Mouse (Mus musculus): ENCODE measurements at regions not wholly inside any gene's neighbourhood (a gene's known extent, or its start where the extent isn't known, plus 50 kb on each side); places are given as distances from the start of the nearest gene placed in this dataset.

DNA sequence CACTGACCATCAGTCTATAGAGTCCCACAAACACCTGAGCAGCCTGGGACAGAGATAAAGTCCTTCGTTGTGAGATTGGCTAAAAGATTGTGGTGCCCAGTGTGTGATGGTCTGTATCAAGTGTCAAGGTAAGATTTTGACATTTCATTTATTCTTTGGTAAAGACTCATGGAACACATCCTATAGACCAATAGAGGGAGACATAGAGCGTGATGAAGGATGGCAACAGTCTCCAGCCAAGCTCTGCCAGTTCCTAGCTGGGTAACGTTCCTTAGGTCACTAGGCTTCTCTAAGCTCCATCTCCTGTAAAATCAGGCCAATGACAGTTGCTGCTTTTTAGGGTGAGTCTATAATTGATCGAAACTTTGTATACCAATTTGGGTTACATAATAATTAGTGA lies 526.0 kb downstream of the Grin2a start:
- no peak overlapping the region for H3K4me2 ChIP-seq (ENCODE audit: low read length)
- no peak overlapping the region for H3K9ac ChIP-seq (ENCODE audit: low read length)
- DNase-seq (ENCODE audit: low spot score) (peak; percentile 42), ATAC-seq (no peak)
- no peak overlapping the region for H3K4me3 ChIP-seq (ENCODE audit: low read depth, low read length)
- H3K27ac ChIP-seq (ENCODE audit: low read depth, low read length) = no peak overlapping the region
- H3K36me3 ChIP-seq (ENCODE audit: control insufficient read depth, insufficient read depth, low read length) = no peaks in the 10 kb centered on the region
- H3K4me1 ChIP-seq (ENCODE audit: control insufficient read depth, insufficient read depth, low read length) = no peaks in the 10 kb centered on the region
- no peaks in the 10 kb centered on the region for H3K9me3 ChIP-seq (replicated peaks; ENCODE audit: control insufficient read depth, low read length)
- WGBS = 65% methylated on average over 4 of the region's 4 CpGs
- no peaks in the 10 kb centered on the region for H3K27me3 ChIP-seq (replicated peaks; ENCODE audit: control insufficient read depth, insufficient read depth, low read length)

DNA sequence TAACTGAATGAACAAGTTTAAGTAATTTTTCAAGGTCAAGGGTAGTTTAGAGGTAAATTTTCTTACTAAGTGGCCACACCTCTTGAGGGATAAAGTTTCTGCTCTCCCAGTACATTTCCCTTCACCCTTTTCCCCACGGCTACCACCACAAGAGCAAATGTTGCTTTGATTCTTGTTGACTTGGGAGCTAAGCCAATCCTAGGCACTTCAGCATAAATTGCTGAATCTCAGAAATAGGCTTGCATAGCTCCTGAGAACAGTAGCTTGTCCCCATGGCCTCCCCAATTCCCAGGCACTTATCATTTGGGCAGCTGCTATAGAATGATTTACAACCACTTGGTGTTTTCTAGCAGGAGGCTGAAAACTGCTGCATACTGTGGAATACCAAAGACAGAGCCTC lies 510.1 kb downstream of the Grin2a start:
- WGBS = 83% methylated on average over 1 of the region's 1 CpGs
- H3K9me3 ChIP-seq (replicated peaks; ENCODE audit: control insufficient read depth, low read length) = no peaks in the 10 kb centered on the region
- H3K27me3 ChIP-seq (replicated peaks; ENCODE audit: control insufficient read depth, insufficient read depth, low read length) = no peaks in the 10 kb centered on the region
- no peak overlapping the region for H3K9ac ChIP-seq (ENCODE audit: low read length)
- no peak for DNase-seq (ENCODE audit: low spot score)
- H3K4me1 ChIP-seq (ENCODE audit: control insufficient read depth, insufficient read depth, low read length) = no peaks in the 10 kb centered on the region
- no peak for ATAC-seq
- H3K4me2 ChIP-seq (ENCODE audit: low read length) = no peak overlapping the region
- no peak overlapping the region for H3K27ac ChIP-seq (ENCODE audit: low read depth, low read length)
- no peaks in the 10 kb centered on the region for H3K36me3 ChIP-seq (ENCODE audit: control insufficient read depth, insufficient read depth, low read length)
- H3K4me3 ChIP-seq (ENCODE audit: low read depth, low read length) = no peak overlapping the region

DNA sequence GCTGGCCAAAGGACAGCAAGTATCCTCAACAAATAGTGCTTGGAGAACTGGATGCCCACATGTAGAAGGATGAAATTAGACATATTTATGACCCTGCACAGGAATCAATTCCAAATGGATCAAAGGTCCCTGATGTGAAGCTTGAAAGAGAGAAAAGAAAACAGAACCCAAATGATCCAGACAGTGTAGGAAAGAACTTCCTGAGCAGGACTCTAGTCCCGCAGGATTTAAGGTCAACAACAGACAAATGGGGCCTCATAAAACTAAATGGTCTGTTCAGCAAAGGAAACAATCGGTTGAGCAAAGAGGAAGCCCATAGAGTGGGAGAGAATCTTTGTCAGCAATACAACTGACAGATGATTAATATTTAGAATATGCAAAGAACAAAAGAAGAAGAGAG lies 497.1 kb downstream of the Grin2a start:
- H3K9ac ChIP-seq (ENCODE audit: low read length) = no peak overlapping the region
- no peak overlapping the region for H3K27ac ChIP-seq (ENCODE audit: low read depth, low read length)
- no peak overlapping the region for H3K4me3 ChIP-seq (ENCODE audit: low read depth, low read length)
- H3K36me3 ChIP-seq (ENCODE audit: control insufficient read depth, insufficient read depth, low read length) = no peaks in the 10 kb centered on the region
- H3K27me3 ChIP-seq (replicated peaks; ENCODE audit: control insufficient read depth, insufficient read depth, low read length) = no peaks in the 10 kb centered on the region
- H3K4me1 ChIP-seq (ENCODE audit: control insufficient read depth, insufficient read depth, low read length) = no peaks in the 10 kb centered on the region
- H3K4me2 ChIP-seq (ENCODE audit: low read length) = no peak overlapping the region
- no peaks in the 10 kb centered on the region for H3K9me3 ChIP-seq (replicated peaks; ENCODE audit: control insufficient read depth, low read length)
- ATAC-seq (no peak), DNase-seq (ENCODE audit: low spot score) (no peak)
- WGBS = 82% methylated on average over 2 of the region's 2 CpGs

DNA sequence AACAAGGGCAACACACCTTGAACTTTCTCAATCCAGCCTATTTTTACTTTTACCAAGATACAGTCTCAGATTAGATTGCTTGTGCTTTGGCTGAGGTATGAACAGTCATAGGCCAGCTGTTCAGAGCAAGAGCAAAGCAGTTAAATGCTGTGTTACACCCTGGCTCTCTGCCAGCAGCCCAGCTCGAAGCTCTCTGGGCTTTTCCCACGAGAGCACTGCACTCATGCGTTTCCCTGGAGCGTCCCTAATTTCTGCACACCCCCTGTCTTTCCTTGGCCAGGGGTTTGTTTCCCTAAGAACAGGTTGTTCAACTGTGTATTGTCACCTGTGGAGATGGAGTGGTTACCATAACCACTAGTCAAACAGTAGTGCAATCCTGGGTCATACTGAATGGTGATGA lies 493.6 kb downstream of the Grin2a start:
- no peak overlapping the region for H3K4me3 ChIP-seq (ENCODE audit: low read depth, low read length)
- no peaks in the 10 kb centered on the region for H3K9me3 ChIP-seq (replicated peaks; ENCODE audit: control insufficient read depth, low read length)
- no peaks in the 10 kb centered on the region for H3K27me3 ChIP-seq (replicated peaks; ENCODE audit: control insufficient read depth, insufficient read depth, low read length)
- no peak overlapping the region for H3K4me2 ChIP-seq (ENCODE audit: low read length)
- DNase-seq (ENCODE audit: low spot score) = peak; percentile 70
- no peak overlapping the region for H3K9ac ChIP-seq (ENCODE audit: low read length)
- 32% methylated on average over 4 of the region's 4 CpGs for WGBS
- H3K4me1 ChIP-seq (ENCODE audit: control insufficient read depth, insufficient read depth, low read length) = no peaks in the 10 kb centered on the region
- H3K27ac ChIP-seq (ENCODE audit: low read depth, low read length) = no peak overlapping the region
- H3K36me3 ChIP-seq (ENCODE audit: control insufficient read depth, insufficient read depth, low read length) = no peaks in the 10 kb centered on the region
- peak; percentile 71; the same call in 1 of the 2 replicates for ATAC-seq

DNA sequence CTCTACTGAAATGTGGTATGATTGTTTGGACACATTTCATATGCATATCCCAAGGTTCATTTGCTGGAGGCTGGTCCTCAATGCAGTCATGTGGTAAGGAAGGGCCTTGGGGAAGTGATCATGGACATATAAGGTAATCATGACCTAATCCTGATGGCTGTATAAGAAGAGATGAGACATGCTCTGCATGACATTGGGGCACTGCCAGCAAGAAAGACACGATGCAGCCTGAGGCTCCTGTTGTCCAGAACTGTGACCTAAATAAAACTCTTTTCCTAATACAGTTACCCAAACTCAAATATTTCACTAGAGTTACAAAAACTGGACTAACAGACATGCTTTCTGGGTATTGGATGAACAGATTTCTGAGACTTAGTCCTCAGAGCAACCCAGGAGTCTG lies 485.7 kb downstream of the Grin2a start:
- no peak overlapping the region for H3K4me3 ChIP-seq (ENCODE audit: low read depth, low read length)
- DNase-seq (ENCODE audit: low spot score) (no peak), ATAC-seq (no peak)
- no peaks in the 10 kb centered on the region for H3K4me1 ChIP-seq (ENCODE audit: control insufficient read depth, insufficient read depth, low read length)
- no peaks in the 10 kb centered on the region for H3K27me3 ChIP-seq (replicated peaks; ENCODE audit: control insufficient read depth, insufficient read depth, low read length)
- H3K36me3 ChIP-seq (ENCODE audit: control insufficient read depth, insufficient read depth, low read length) = no peaks in the 10 kb centered on the region
- no peak overlapping the region for H3K27ac ChIP-seq (ENCODE audit: low read depth, low read length)
- 79% methylated on average over 1 of the region's 1 CpGs for whole genome bisulfite sequencing
- H3K9ac ChIP-seq (ENCODE audit: low read length) = no peak overlapping the region
- H3K4me2 ChIP-seq (ENCODE audit: low read length) = no peak overlapping the region
- no peaks in the 10 kb centered on the region for H3K9me3 ChIP-seq (replicated peaks; ENCODE audit: control insufficient read depth, low read length)

DNA sequence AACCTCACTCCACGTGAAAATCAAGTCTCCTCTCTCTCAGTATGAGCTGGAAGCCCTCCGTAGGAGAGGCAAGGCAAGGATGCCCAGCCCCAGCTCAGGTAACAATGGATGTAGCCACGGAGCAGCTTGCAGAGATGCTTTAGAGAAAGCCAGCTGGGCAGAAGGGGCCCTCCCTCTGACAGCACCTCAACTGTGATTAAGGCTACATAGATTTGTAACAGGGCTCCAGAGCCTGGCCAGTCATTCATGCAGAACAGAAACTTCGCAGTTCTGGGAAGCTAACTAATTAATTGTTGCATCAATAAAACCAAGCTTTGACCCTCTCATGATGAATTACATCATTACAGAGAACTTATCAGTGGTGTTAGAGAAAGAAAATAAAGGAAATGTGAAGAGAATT lies 480.8 kb downstream of the Grin2a start:
- ATAC-seq (no peak), DNase-seq (ENCODE audit: low spot score) (no peak)
- H3K27me3 ChIP-seq (replicated peaks; ENCODE audit: control insufficient read depth, insufficient read depth, low read length) = no peaks in the 10 kb centered on the region
- no peak overlapping the region for H3K4me2 ChIP-seq (ENCODE audit: low read length)
- no peak overlapping the region for H3K4me3 ChIP-seq (ENCODE audit: low read depth, low read length)
- no peaks in the 10 kb centered on the region for H3K9me3 ChIP-seq (replicated peaks; ENCODE audit: control insufficient read depth, low read length)
- WGBS = 19% methylated on average over 4 of the region's 4 CpGs
- H3K27ac ChIP-seq (ENCODE audit: low read depth, low read length) = no peak overlapping the region
- H3K9ac ChIP-seq (ENCODE audit: low read length) = no peak overlapping the region
- H3K36me3 ChIP-seq (ENCODE audit: control insufficient read depth, insufficient read depth, low read length) = no peaks in the 10 kb centered on the region
- H3K4me1 ChIP-seq (ENCODE audit: control insufficient read depth, insufficient read depth, low read length) = no peaks in the 10 kb centered on the region

Data from forebrain, embryonic 14.5 days (tissue).